In the genomic region with DNA sequence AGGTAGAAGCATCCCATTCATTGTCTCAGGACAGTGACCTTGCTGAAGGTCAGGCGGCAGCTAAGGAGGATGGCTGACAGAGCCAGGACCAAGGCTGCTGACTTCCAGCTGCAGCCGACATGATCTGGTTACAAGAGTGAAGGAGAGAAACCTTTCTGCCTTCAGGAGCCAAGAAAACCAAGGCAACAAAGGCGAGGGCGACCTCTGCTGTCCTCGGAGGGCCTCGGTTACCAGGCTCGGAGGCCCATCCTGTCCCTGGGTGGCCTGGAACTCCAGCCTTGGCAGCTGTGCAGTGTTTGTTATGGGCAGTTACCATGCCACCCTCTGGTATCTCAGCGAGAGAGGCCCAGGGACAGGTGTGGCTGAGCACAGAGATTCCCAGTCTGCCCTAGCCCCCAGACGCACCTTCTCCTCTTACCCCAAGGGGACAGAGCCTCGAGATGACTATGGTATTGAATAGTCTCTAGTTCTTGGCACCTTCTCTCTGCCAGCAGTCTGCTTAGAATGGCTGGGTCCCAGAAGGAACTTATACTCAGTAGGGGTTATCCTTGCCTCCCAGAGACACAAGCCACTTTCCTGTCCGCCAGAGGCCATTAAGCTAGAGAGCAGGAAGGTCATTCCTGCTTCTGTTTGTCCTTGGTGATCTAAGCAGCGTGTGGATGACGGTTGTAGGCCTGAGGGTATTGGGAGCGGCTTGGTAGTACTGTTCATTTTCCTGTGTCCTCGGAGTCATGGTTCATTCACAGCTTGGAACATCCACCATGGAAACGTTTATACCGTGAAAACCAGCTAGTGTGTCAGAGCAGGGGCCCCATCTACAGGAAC, we compare ENCODE assay signal across 8 mouse cellular contexts.
DNase-seq lines count a peak whose midpoint lies in the region; ATAC-seq and TF ChIP-seq lines count a peak whose summit lies in the region.

No protein-coding gene starts in this region.

- peak; percentile 57; the same call in 1 of the 2 replicates for TF ChIP-seq EP300 in heart, postnatal 0 days (IDR thresholded peaks at IDR 0.05; ENCODE audit: low read depth)

- peak; percentile 68 for TF ChIP-seq CTCF in heart, postnatal 0 days (IDR thresholded peaks at IDR 0.05; ENCODE audit: low read depth)

- no peak overlapping the region for H3K4me2 ChIP-seq in heart, postnatal 0 days (ENCODE audit: low read depth, low read length)

- ATAC-seq in heart, postnatal 0 days (ENCODE audit: insufficient read depth, low read depth), result peak; percentile 94
- no peak for ATAC-seq in CD4-positive, CD25-positive, alpha-beta regulatory T cell, adult 4 months
- no peak for ATAC-seq in megakaryocyte progenitor cell, adult 5-6 weeks (replicated peaks; ENCODE audit: poor library complexity)

- peak; percentile 67 for DNase-seq in left cerebral cortex, postnatal 4 days
- no peak for DNase-seq in left cerebral cortex, adult 11 months (ENCODE audit: low spot score)
- DNase-seq in embryo, embryonic 10.5 days (ENCODE audit: low spot score), result peak; percentile 65
- DNase-seq in heart, postnatal 0 days (ENCODE audit: low spot score), result peak; percentile 90
- peak; percentile 89 to 92 for DNase-seq in lung, adult 18-20 months
- no peak for DNase-seq in thymus, adult 18-20 months

- H3K4me3 ChIP-seq in heart, postnatal 0 days (ENCODE audit: low read depth, low read length), result no peak overlapping the region

- intact Hi-C loops in left cerebral cortex, postnatal 4 days (cut with DNase I), result no loop called here

- no peak overlapping the region for H3K9ac ChIP-seq in heart, postnatal 0 days (replicated peaks; ENCODE audit: low read depth, low read length)

- 34% methylated on average over 17 of the region's 17 CpGs for WGBS in heart, postnatal 0 days

- H3K27ac ChIP-seq in heart, postnatal 0 days (ENCODE audit: low read depth), result peak overlapping the region; percentile 87

- H3K9me3 ChIP-seq in heart, postnatal 0 days (replicated peaks; ENCODE audit: control insufficient read depth, low read length), result no peaks in the 10 kb centered on the region

- no peaks in the 10 kb centered on the region for H3K27me3 ChIP-seq in heart, postnatal 0 days (ENCODE audit: control insufficient read depth, insufficient read depth, low read length)

- no peaks in the 10 kb centered on the region for H3K36me3 ChIP-seq in heart, postnatal 0 days (replicated peaks; ENCODE audit: control insufficient read depth, insufficient read depth, low read length)

- H3K4me1 ChIP-seq in heart, postnatal 0 days (ENCODE audit: control insufficient read depth, insufficient read depth), result peaks cover 20% of the 10 kb centered on the region

Comparison
In these comparisons a context has a peak if more than half of its experiments do, and no peak if none do; other contexts are left out.
1. DNase-seq: peak in left cerebral cortex, postnatal 4 days (single experiment), embryo, embryonic 10.5 days (single experiment), heart, postnatal 0 days (single experiment) and lung, adult 18-20 months (2 of 2); none in left cerebral cortex, adult 11 months (single experiment) and thymus, adult 18-20 months (0 of 2).